Mouse (Mus musculus) lung, embryonic 16.5 days (tissue): ENCODE data around the gene Hes1. TPM values are rescaled to one million over a fixed set of nuclear protein-coding genes. Genes with fewer than 3 reads are reported as not detected.
A peak's percentile ranks its signal among the peaks of the same experiment; 100 is the strongest.

Source experiments
- ATAC-seq: fragments of 200-750 bp; cut with Nextera tagmentation; 2 replicates; pipeline ENCODE4 v1.8.0; 2017; ENCODE audit warnings: low read depth, mild to moderate bottlenecking, moderate library complexity
- H3K27ac ChIP-seq: fragments of 300-500 bp; sonication (generic); 2 replicates; pipeline ENCODE4 v1.5.1; 2014; ENCODE audit warnings: mild to moderate bottlenecking, control low read depth, low read length
- H3K27me3 ChIP-seq: fragments of 300-500 bp; sonication (generic); 2 replicates; pipeline ENCODE4 v1.6.1; 2014; ENCODE audit warnings: low read depth, low read length, mixed read lengths; ENCODE audit not compliant: control insufficient read depth, insufficient read depth
- H3K36me3 ChIP-seq: fragments of 300-500 bp; sonication (generic); 2 replicates; pipeline ENCODE4 v1.6.1; 2014; ENCODE audit warnings: low read length; ENCODE audit not compliant: control insufficient read depth, insufficient read depth
- H3K4me1 ChIP-seq: fragments of 300-500 bp; sonication (generic); replicated peaks from 2 replicates; pipeline ENCODE4 v1.6.1; 2014; ENCODE audit warnings: low read length, mixed read lengths; ENCODE audit not compliant: control insufficient read depth, insufficient read depth
- H3K4me2 ChIP-seq: fragments of 300-500 bp; sonication (generic); 2 replicates; pipeline ENCODE4 v1.6.1; 2014; ENCODE audit warnings: low read depth, low read length, control low read depth
- H3K4me3 ChIP-seq: fragments of 300-500 bp; sonication (generic); 2 replicates; pipeline ENCODE4 v1.5.1; 2014; ENCODE audit warnings: mild to moderate bottlenecking, low read length, control low read depth
- H3K9ac ChIP-seq: fragments of 300-500 bp; sonication (generic); 2 replicates; pipeline ENCODE4 v1.6.1; 2014; ENCODE audit warnings: low read length, control low read depth
- H3K9me3 ChIP-seq: fragments of 300-500 bp; sonication (generic); 2 replicates; pipeline ENCODE4 v1.6.1; 2016; ENCODE audit warnings: low read length; ENCODE audit not compliant: control insufficient read depth
- WGBS: fragments of 180-500 bp; shearing (Covaris S2); extraction: QIAGEN DNeasy Blood & Tissue Kit; methylation state at CpG from one replicate; pipeline ENCODE4 v1.1.7; 2014; 5-methylcytosine and 5-hydroxymethylcytosine counted together
- polyA plus RNA-seq: library from polyadenylated mRNA; unstranded; fragments of >200 nt; fragmentation: Nextera tagmentation; extraction: Ambion mirVana; gene quantifications from 2 replicates; pipeline ENCODE4 v1.2.1, GENCODE M21; 2015

The Hes1 gene
- polyA plus RNA-seq = 37.1 and 40.7 TPM in 2 replicates

- 0% methylated on average over 45 of the region's 57 CpGs for WGBS
- Histone ChIP-seq H3K4me1 (peaks cover 53% of the 10 kb centered on the region), H3K4me3 (peak within 1 kb of the TSS; percentile 90), H3K36me3 (no peaks in the 10 kb centered on the region; the same call in 1 of the 2 replicates), H3K27me3 (no peaks in the 10 kb centered on the region), H3K9me3 (no peaks in the 10 kb centered on the region), H3K4me2 (peak within 1 kb of the TSS; percentile 95), H3K27ac (peak within 1 kb of the TSS; percentile 99), H3K9ac (peak within 1 kb of the TSS; percentile 93)
- ATAC-seq = peak; percentile 84
Measured at GRCm38 (mm10) chr16:30063984-30064453, at the start of gene Hes1. Gene Hes1, plus strand, starts transcription at chr16:30064384.

- H3K9ac ChIP-seq = no peak overlapping the region
- H3K4me1 ChIP-seq = peaks cover 16% of the 10 kb centered on the region
- no peak overlapping the region for H3K4me2 ChIP-seq
- H3K27me3 ChIP-seq = no peaks in the 10 kb centered on the region
- 22% methylated on average over 3 of the region's 3 CpGs for WGBS
- no peak overlapping the region for H3K4me3 ChIP-seq
- no peaks in the 10 kb centered on the region for H3K9me3 ChIP-seq
- H3K27ac ChIP-seq = no peak overlapping the region
- H3K36me3 ChIP-seq = no peaks in the 10 kb centered on the region
- ATAC-seq = no peak
Measured at GRCm38 (mm10) chr16:30016064-30016463, 48.1 kb upstream of the Hes1 start.

- peaks cover 16% of the 10 kb centered on the region for H3K4me1 ChIP-seq
Measured at GRCm38 (mm10) chr16:30020124-30020523, 44.1 kb upstream of the Hes1 start.

GRCm38 (mm10) chr16:30022352-30022751, 41.8 kb upstream of the Hes1 start:
- Histone ChIP-seq H3K36me3 (no peaks in the 10 kb centered on the region), H3K9me3 (no peaks in the 10 kb centered on the region), H3K27me3 (no peaks in the 10 kb centered on the region), H3K4me1 (peaks cover 8% of the 10 kb centered on the region; the same call in 1 of the 2 replicates), H3K9ac (no peak overlapping the region), H3K4me3 (no peak overlapping the region), H3K4me2 (no peak overlapping the region), H3K27ac (no peak overlapping the region)
- WGBS = 71% methylated on average over 6 of the region's 6 CpGs
- ATAC-seq = no peak

More at GRCm38 (mm10) chr16:30020124-30020523, 44.1 kb upstream of the Hes1 start:
- Histone ChIP-seq H3K27ac (no peak overlapping the region), H3K4me3 (no peak overlapping the region), H3K9me3 (no peaks in the 10 kb centered on the region), H3K4me2 (0 out of 2 replicates have a peak overlapping the region, but pooled peaks have one; percentile 33), H3K36me3 (no peaks in the 10 kb centered on the region), H3K27me3 (no peaks in the 10 kb centered on the region), H3K9ac (no peak overlapping the region)
- WGBS = 23% methylated on average over 13 of the region's 13 CpGs
- ATAC-seq = peak; percentile 39; the same call in 1 of the 2 replicates

GRCm38 (mm10) chr16:30022890-30023797, 41.0 kb upstream of the Hes1 start:
- Histone ChIP-seq H3K4me1 (peaks cover 8% of the 10 kb centered on the region; the same call in 1 of the 2 replicates), H3K36me3 (no peaks in the 10 kb centered on the region), H3K27me3 (no peaks in the 10 kb centered on the region), H3K4me3 (no peak overlapping the region), H3K27ac (no peak overlapping the region), H3K4me2 (no peak overlapping the region), H3K9ac (no peak overlapping the region), H3K9me3 (no peaks in the 10 kb centered on the region)
- WGBS = 75% methylated on average over 16 of the region's 16 CpGs
- no peak for ATAC-seq

GRCm38 (mm10) chr16:30024681-30025262, 39.4 kb upstream of the Hes1 start:
- Histone ChIP-seq H3K9ac (no peak overlapping the region), H3K4me3 (no peak overlapping the region), H3K4me2 (no peak overlapping the region), H3K9me3 (no peaks in the 10 kb centered on the region), H3K4me1 (peaks cover 7% of the 10 kb centered on the region; the same call in 1 of the 2 replicates), H3K36me3 (no peaks in the 10 kb centered on the region), H3K27me3 (no peaks in the 10 kb centered on the region), H3K27ac (no peak overlapping the region)
- peak; percentile 50; the same call in 1 of the 2 replicates for ATAC-seq
- WGBS = 53% methylated on average over 9 of the region's 9 CpGs

- ATAC-seq = no peak
- Histone ChIP-seq H3K4me1 (no peaks in the 10 kb centered on the region), H3K4me3 (no peak overlapping the region), H3K9ac (no peak overlapping the region), H3K4me2 (no peak overlapping the region), H3K27ac (no peak overlapping the region), H3K9me3 (no peaks in the 10 kb centered on the region), H3K36me3 (no peaks in the 10 kb centered on the region), H3K27me3 (no peaks in the 10 kb centered on the region)
- WGBS = 70% methylated on average over 6 of the region's 6 CpGs
Measured at GRCm38 (mm10) chr16:30028184-30028583, 36.0 kb upstream of the Hes1 start.

GRCm38 (mm10) chr16:30029264-30030003, 34.8 kb upstream of the Hes1 start:
- WGBS = 76% methylated on average over 12 of the region's 12 CpGs
- Histone ChIP-seq H3K4me2 (no peak overlapping the region), H3K36me3 (no peaks in the 10 kb centered on the region), H3K27ac (no peak overlapping the region), H3K27me3 (no peaks in the 10 kb centered on the region), H3K9me3 (no peaks in the 10 kb centered on the region), H3K4me3 (no peak overlapping the region), H3K4me1 (peaks cover 7% of the 10 kb centered on the region), H3K9ac (no peak overlapping the region)
- ATAC-seq = no peak
